Mouse (Mus musculus) limb, embryonic 15.5 days (tissue): Measurements from ENCODE around the gene Uts2r. TPM values are rescaled to one million over a fixed set of nuclear protein-coding genes. Genes with fewer than 3 reads are reported as not detected.

Experiments
- ATAC-seq: fragments of 200-750 bp; cut with Nextera tagmentation; 2 replicates; pipeline ENCODE4 v1.8.0; 2017; ENCODE audit warnings: low read depth, moderate TSS enrichment; ENCODE audit not compliant: insufficient number of reproducible peaks, low FRiP score, low TSS enrichment
- H3K27ac ChIP-seq: fragments of 300-500 bp; sonication (generic); 2 replicates; pipeline ENCODE4 v1.5.1; 2015; ENCODE audit warnings: moderate library complexity, mild to moderate bottlenecking, inconsistent platforms
- H3K27me3 ChIP-seq: fragments of 300-500 bp; sonication (generic); 2 replicates; pipeline ENCODE4 v1.6.1; 2015; ENCODE audit warnings: inconsistent platforms
- H3K36me3 ChIP-seq: fragments of 300-500 bp; sonication (generic); 2 replicates; pipeline ENCODE4 v1.6.1; 2015; ENCODE audit warnings: inconsistent platforms
- H3K4me1 ChIP-seq: fragments of 300-500 bp; sonication (generic); 2 replicates; pipeline ENCODE4 v1.6.1; 2015; ENCODE audit warnings: inconsistent platforms
- H3K4me2 ChIP-seq: fragments of 300-500 bp; sonication (generic); 2 replicates; pipeline ENCODE4 v1.6.1; 2015; ENCODE audit warnings: mild to moderate bottlenecking, inconsistent platforms
- H3K4me3 ChIP-seq: fragments of 300-500 bp; sonication (generic); 2 replicates; pipeline ENCODE4 v1.5.1; 2015; ENCODE audit warnings: mild to moderate bottlenecking, inconsistent platforms
- H3K9ac ChIP-seq: fragments of 300-500 bp; sonication (generic); 2 replicates; pipeline ENCODE4 v1.6.1; 2015; ENCODE audit warnings: inconsistent platforms
- H3K9me3 ChIP-seq: fragments of 300-500 bp; sonication (generic); 2 replicates; pipeline ENCODE4 v1.6.1; 2016; ENCODE audit warnings: inconsistent platforms
- WGBS: fragments of 180-500 bp; shearing (Covaris S2); methylation state at CpG from one replicate; pipeline ENCODE4 v1.1.7; 2015; 5-methylcytosine and 5-hydroxymethylcytosine counted together
- polyA plus RNA-seq: library from polyadenylated mRNA; unstranded; fragments of >200 nt; fragmentation: Nextera tagmentation; extraction: Ambion mirVana; gene quantifications from 2 replicates; pipeline ENCODE4 v1.2.1, GENCODE M21; 2015

Gene Uts2r
- polyA plus RNA-seq: 1.1 and 2.4 TPM in 2 replicates

DNA sequence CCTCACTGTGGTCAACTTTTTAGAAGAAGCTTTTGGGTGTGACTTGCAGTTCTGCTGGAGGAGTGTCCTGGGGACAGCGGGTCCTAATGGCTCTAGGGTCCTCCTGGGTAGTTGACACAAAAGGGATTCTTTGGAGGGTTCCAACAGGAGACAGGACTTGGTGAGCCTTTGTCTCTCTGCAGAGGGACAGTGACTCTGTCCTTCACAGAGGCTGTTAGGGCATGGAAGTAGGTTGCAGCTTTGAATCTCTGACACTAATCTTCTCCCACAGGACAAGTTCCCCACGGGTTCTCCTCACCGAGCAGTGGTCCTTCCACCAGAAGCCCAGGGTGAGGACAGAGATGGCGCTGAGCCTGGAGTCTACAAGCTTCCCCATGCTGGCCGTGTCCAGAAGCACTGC lies at the start of gene Uts2r:
Gene Uts2r, plus strand, starts transcription at position 301 of the 400 bp plus-strand sequence.
- ATAC-seq: no peak
- Histone ChIP-seq H3K36me3 (no peaks in the 10 kb centered on the region), H3K27ac (no peak within 1 kb of the TSS), H3K4me2 (no peak within 1 kb of the TSS), H3K4me1 (peaks cover 9% of the 10 kb centered on the region), H3K27me3 (peaks cover 32% of the 10 kb centered on the region), H3K4me3 (no peak within 1 kb of the TSS), H3K9ac (no peak within 1 kb of the TSS), H3K9me3 (no peaks in the 10 kb centered on the region)
- 86% methylated on average over 5 of the region's 5 CpGs for WGBS

GRCm38 (mm10) chr11:121111051-121111450 lies 49.0 kb upstream of the Uts2r start:
- no peak overlapping the region for H3K9ac ChIP-seq
- 93% methylated on average over 3 of the region's 3 CpGs for WGBS
- H3K27ac ChIP-seq: no peak overlapping the region
- H3K4me1 ChIP-seq: no peaks in the 10 kb centered on the region
- H3K36me3 ChIP-seq: no peaks in the 10 kb centered on the region
- no peaks in the 10 kb centered on the region for H3K9me3 ChIP-seq
- no peaks in the 10 kb centered on the region for H3K27me3 ChIP-seq
- ATAC-seq: no peak
- no peak overlapping the region for H3K4me3 ChIP-seq
- H3K4me2 ChIP-seq: no peak overlapping the region

DNA sequence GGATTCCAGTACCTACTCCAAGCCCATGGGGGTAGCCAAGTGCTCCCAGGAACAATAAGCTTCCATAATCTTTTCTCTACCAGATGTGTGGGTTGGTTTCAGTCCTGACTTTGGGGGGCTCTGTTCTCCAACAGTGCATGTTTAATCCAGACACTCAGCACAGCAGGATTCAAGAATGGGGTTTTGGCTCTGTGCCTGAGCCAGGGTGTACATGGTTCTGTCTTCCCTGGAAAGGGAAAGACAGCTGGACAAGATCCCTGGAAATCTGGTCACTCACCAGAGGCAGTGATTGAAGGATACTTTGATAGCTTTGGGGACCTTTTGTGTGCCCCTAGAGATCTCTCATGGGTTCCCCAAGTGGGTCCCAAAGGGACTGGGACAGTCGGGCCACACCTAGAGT lies 48.5 kb upstream of the Uts2r start:
- WGBS: 81% methylated on average over 1 of the region's 1 CpGs
- H3K9ac ChIP-seq: no peak overlapping the region
- no peaks in the 10 kb centered on the region for H3K36me3 ChIP-seq
- H3K4me2 ChIP-seq: no peak overlapping the region
- no peak for ATAC-seq
- no peaks in the 10 kb centered on the region for H3K9me3 ChIP-seq
- H3K27me3 ChIP-seq: no peaks in the 10 kb centered on the region
- no peaks in the 10 kb centered on the region for H3K4me1 ChIP-seq
- H3K4me3 ChIP-seq: no peak overlapping the region
- H3K27ac ChIP-seq: no peak overlapping the region

DNA sequence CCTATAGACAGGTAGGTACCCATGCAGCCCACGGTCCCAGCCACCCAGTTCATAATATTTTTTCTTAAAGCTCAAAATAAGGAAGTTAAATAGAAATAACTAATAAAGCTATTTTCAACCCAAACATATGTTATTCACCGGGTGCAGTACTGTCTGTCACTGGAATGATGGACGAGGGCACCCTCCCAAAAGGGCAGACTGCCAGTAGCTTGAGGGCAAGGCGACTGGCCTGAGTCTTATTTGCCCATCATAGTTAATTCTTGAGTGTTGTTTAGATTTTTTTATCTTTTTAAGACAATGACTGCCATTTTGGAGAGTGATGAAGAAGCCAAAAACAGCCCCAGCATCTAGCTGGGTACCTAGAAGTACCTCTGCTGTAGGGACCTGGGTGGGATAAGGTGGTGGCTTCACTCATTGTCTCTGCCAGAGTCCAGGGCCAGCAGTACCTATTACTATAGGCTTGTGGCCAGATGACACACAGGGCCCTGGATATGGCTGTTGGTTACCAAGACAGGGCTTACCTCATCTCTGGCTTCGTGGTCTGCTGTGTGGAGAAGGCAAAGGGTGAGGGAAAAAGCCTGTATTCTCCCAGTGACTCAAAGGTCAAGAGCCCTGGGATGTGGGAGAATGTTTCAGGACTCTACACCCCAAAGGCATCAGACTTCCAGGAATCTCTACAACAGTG lies 47.8 kb upstream of the Uts2r start:
- H3K27ac ChIP-seq: no peak overlapping the region
- no peak overlapping the region for H3K4me2 ChIP-seq
- no peak overlapping the region for H3K4me3 ChIP-seq
- H3K9ac ChIP-seq: no peak overlapping the region
- H3K9me3 ChIP-seq: no peaks in the 10 kb centered on the region
- no peaks in the 10 kb centered on the region for H3K4me1 ChIP-seq
- no peak for ATAC-seq
- no peaks in the 10 kb centered on the region for H3K27me3 ChIP-seq
- 74% methylated on average over 5 of the region's 5 CpGs for WGBS
- H3K36me3 ChIP-seq: no peaks in the 10 kb centered on the region

GRCm38 (mm10) chr11:121118106-121118505 lies 42.0 kb upstream of the Uts2r start:
- no peak overlapping the region for H3K4me2 ChIP-seq
- no peaks in the 10 kb centered on the region for H3K4me1 ChIP-seq
- no peak overlapping the region for H3K4me3 ChIP-seq
- no peaks in the 10 kb centered on the region for H3K36me3 ChIP-seq
- no peak overlapping the region for H3K27ac ChIP-seq
- no peak for ATAC-seq
- no peak overlapping the region for H3K9ac ChIP-seq
- WGBS: 92% methylated on average over 18 of the region's 18 CpGs
- H3K27me3 ChIP-seq: no peaks in the 10 kb centered on the region
- H3K9me3 ChIP-seq: no peaks in the 10 kb centered on the region

DNA sequence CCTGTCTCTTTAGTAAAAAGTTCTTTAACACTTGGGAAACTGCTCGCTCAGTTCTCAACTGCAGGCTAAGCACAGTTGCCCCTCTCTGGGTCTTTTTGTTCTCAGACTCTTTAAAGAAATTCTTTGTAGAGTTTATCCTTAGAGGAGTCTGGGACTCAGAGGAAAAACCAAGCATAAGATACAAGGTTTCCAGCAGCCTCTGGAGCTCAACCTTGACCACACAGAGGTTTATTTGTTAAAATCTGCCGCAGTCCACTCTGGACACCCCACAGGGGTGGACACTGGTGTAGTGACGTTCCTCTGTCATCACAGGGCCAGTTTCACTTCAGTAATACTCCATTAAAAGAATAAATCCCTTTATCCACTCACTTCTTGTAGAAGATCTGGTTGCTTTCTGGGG lies 41.5 kb upstream of the Uts2r start, which contains the start of gene Tex19.2:
Gene Tex19.2, minus strand, starts transcription at position 101 of the 400 bp plus-strand sequence.
- no peak within 1 kb of the TSS for H3K4me3 ChIP-seq
- no peaks in the 10 kb centered on the region for H3K27me3 ChIP-seq
- no peaks in the 10 kb centered on the region for H3K9me3 ChIP-seq
- no peak within 1 kb of the TSS for H3K9ac ChIP-seq
- ATAC-seq: no peak
- no peak within 1 kb of the TSS for H3K4me2 ChIP-seq
- 86% methylated on average over 3 of the region's 3 CpGs for WGBS
- no peaks in the 10 kb centered on the region for H3K36me3 ChIP-seq
- H3K4me1 ChIP-seq: no peaks in the 10 kb centered on the region
- no peak within 1 kb of the TSS for H3K27ac ChIP-seq

- no peak for ATAC-seq
- Histone ChIP-seq H3K27me3 (no peaks in the 10 kb centered on the region), H3K4me3 (no peak overlapping the region), H3K4me2 (no peak overlapping the region), H3K9ac (no peak overlapping the region), H3K36me3 (no peaks in the 10 kb centered on the region), H3K9me3 (no peaks in the 10 kb centered on the region), H3K27ac (no peak overlapping the region), H3K4me1 (no peaks in the 10 kb centered on the region)
- WGBS: 82% methylated on average over 3 of the region's 3 CpGs
Observed at GRCm38 (mm10) chr11:121121151-121121550, 38.9 kb upstream of the Uts2r start.

DNA sequence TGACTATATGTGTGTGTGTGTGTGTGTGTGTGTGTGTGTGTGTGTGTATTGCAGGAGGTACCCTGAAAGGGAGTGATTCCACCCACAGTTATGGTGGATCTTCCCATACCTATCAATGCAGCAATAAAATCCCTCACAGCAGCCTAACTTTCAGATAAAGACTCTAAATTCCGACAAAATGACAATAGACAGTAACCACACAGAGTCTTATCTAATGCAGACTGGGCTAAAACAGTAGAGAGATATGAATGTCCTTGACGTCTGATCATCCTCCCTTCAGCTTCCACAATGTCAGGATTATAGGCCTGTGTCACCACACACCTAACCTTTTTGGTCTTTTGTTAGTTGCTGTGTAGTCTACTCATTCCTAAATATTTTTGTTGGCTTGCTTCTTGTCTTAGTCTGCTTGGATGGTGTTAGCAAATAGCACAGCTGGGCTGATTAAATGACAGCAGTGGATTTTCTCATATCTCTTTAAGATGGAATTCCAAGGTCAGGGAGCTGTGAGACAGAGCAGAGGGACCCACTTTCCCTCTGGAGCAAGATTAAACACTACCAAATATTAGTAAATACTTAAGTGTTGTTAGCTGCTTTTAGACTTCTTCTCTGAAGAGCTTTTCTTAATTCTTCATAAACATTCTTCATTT lies 37.9 kb upstream of the Uts2r start:
- ATAC-seq: no peak
- WGBS: 80% methylated on average over 2 of the region's 2 CpGs
- no peak overlapping the region for H3K27ac ChIP-seq

DNA sequence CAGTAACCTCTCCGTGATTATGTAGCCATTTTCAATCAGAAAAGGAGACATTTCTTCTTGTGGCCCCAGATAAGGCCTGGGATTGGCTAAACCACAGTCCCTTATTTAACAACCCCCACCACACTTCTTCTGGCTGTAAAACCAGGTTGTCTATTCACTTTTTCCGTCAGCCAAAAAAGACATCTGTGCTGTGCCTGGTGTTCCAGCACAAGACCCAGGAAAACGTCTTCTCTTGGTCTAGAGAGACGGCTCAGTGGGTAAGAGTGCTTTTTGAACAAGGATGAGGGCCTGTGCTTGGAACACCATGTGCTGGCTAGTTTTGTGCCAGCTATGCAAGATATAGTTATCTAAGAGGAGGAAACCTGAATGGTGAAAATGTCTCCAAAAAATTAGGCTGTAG lies 36.6 kb upstream of the Uts2r start:
- no peaks in the 10 kb centered on the region for H3K9me3 ChIP-seq
- no peak overlapping the region for H3K9ac ChIP-seq
- no peak overlapping the region for H3K4me2 ChIP-seq
- no peaks in the 10 kb centered on the region for H3K27me3 ChIP-seq
- H3K4me1 ChIP-seq: no peaks in the 10 kb centered on the region
- H3K36me3 ChIP-seq: no peaks in the 10 kb centered on the region
- ATAC-seq: no peak
- WGBS: 78% methylated on average over 4 of the region's 4 CpGs
- no peak overlapping the region for H3K27ac ChIP-seq
- no peak overlapping the region for H3K4me3 ChIP-seq

More for the DNA sequence above, 37.9 kb upstream of the Uts2r start:
- H3K4me1 ChIP-seq: no peaks in the 10 kb centered on the region
- no peaks in the 10 kb centered on the region for H3K27me3 ChIP-seq
- H3K36me3 ChIP-seq: no peaks in the 10 kb centered on the region
- no peak overlapping the region for H3K4me3 ChIP-seq
- no peaks in the 10 kb centered on the region for H3K9me3 ChIP-seq
- no peak overlapping the region for H3K4me2 ChIP-seq
- H3K9ac ChIP-seq: no peak overlapping the region

GRCm38 (mm10) chr11:121125522-121126172 lies 34.4 kb upstream of the Uts2r start:
- no peak for ATAC-seq

DNA sequence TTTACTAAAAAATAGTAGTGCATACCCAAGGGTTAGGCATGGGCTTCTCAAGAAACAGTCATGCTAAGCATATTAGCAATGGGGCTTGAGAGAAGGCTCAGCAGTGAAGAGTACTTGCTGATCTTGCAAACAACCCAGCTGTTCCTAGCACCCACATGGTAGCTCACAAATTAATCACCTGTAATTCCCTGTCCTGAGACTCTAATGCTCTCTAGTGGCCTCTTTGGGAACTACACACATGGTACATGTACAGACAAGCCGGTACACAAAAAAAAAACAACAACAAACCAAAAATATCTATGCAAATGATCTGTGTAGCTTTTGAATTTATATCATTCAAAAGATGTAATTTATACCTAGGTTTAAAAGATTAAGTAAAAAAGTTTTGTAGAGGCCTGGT lies 33.7 kb upstream of the Uts2r start:
- Histone ChIP-seq H3K27me3 (no peaks in the 10 kb centered on the region), H3K27ac (no peak overlapping the region), H3K4me2 (no peak overlapping the region), H3K4me3 (no peak overlapping the region), H3K36me3 (no peaks in the 10 kb centered on the region), H3K9me3 (no peaks in the 10 kb centered on the region), H3K4me1 (no peaks in the 10 kb centered on the region), H3K9ac (no peak overlapping the region)
- ATAC-seq: no peak
- 72% methylated on average over 1 of the region's 1 CpGs for WGBS

More at GRCm38 (mm10) chr11:121125522-121126172, 34.4 kb upstream of the Uts2r start:
- Histone ChIP-seq H3K9me3 (no peaks in the 10 kb centered on the region), H3K4me3 (no peak overlapping the region), H3K27ac (no peak overlapping the region), H3K36me3 (no peaks in the 10 kb centered on the region), H3K4me1 (no peaks in the 10 kb centered on the region), H3K9ac (no peak overlapping the region), H3K27me3 (no peaks in the 10 kb centered on the region), H3K4me2 (no peak overlapping the region)
- WGBS: 86% methylated on average over 3 of the region's 3 CpGs

GRCm38 (mm10) chr11:121127441-121127840 lies 32.6 kb upstream of the Uts2r start:
- H3K36me3 ChIP-seq: no peaks in the 10 kb centered on the region
- H3K4me1 ChIP-seq: no peaks in the 10 kb centered on the region
- H3K4me2 ChIP-seq: no peak overlapping the region
- H3K9ac ChIP-seq: no peak overlapping the region
- H3K4me3 ChIP-seq: no peak overlapping the region
- 86% methylated on average over 3 of the region's 3 CpGs for WGBS
- H3K9me3 ChIP-seq: no peaks in the 10 kb centered on the region
- no peak for ATAC-seq
- no peaks in the 10 kb centered on the region for H3K27me3 ChIP-seq
- H3K27ac ChIP-seq: no peak overlapping the region
